Mouse (Mus musculus) brain, embryonic 14.5 days (tissue): ENCODE measurements around the gene D6Ertd527e.

ENCODE experiments used
- CTCF ChIP-seq: fragments of 200-500 bp; IDR thresholded peaks from 2 replicates; pipeline ENCODE4 v1.5.1; 2012; ENCODE audit warnings: inconsistent platforms, mild to moderate bottlenecking, moderate library complexity, borderline replicate concordance; ENCODE audit not compliant: insufficient read depth, insufficient read length; ENCODE audit errors: extremely low read depth
- POLR2A ChIP-seq: fragments of 200-500 bp; IDR thresholded peaks from 2 replicates; pipeline ENCODE4 v1.6.1; 2012; ENCODE audit warnings: mild to moderate bottlenecking, inconsistent platforms, borderline replicate concordance; ENCODE audit not compliant: poor library complexity, insufficient read depth, insufficient read length, severe bottlenecking; ENCODE audit errors: extremely low read depth

DNA sequence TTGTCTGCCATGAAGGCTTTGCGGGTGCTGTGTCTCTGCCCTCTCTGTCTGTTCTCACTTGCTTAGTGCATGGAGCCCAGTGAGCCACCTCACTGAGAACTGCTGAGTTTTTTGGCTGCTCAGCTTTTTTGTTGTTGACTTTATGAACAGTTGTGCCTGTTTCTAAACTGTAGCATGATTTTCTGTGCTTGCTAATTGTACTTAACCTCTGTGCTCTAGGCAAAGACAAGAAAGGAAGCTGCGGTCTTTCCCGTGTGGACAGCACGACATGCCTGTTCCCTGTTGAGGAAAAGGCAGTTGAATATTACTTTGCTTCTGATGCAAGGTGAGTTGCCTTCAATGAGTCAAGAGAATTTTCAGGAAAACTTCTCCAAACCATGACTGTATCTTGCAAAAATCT lies 41.0 kb upstream of the D6Ertd527e start:
- TF ChIP-seq CTCF (no peak), POLR2A (no peak)
